Mouse (Mus musculus): Measurements from ENCODE around the gene Gdi2. TPM values are rescaled to one million over a fixed set of nuclear protein-coding genes. Genes with fewer than 3 reads are reported as not detected.
A peak's percentile ranks its signal among the peaks of the same experiment; 100 is the strongest.

Gdi2 gene
- polyA plus RNA-seq, 1 experiment = 234 TPM

- Histone ChIP-seq H3K27me3 (ENCODE audit: control insufficient read depth, insufficient read depth, low read length) (no peaks in the 10 kb centered on the region), H3K27ac (ENCODE audit: insufficient read depth, low read length) (no peak overlapping the region), H3K4me1 (ENCODE audit: control insufficient read depth, insufficient read depth, low read length) (no peaks in the 10 kb centered on the region), H3K4me3 (replicated peaks; ENCODE audit: insufficient read depth, low read depth, low read length) (no peak overlapping the region)
- TF ChIP-seq CTCF (IDR thresholded peaks at IDR 0.05; ENCODE audit: borderline replicate concordance, insufficient read depth, low read depth, low read length) = no peak
- TF ChIP-seq POLR2A (IDR thresholded peaks at IDR 0.05; ENCODE audit: borderline replicate concordance, insufficient read depth, low read length) = no peak
- DNase-seq = no peak
- 94% methylated on average over 1 of the region's 1 CpGs for WGBS
Measured at GRCm38 (mm10) chr13:3563130-3563529, 25.3 kb downstream of the Gdi2 start.

GRCm38 (mm10) chr13:3563953-3564352, 26.1 kb downstream of the Gdi2 start:
- no peaks in the 10 kb centered on the region for H3K4me1 ChIP-seq (ENCODE audit: control insufficient read depth, insufficient read depth, low read length)
- H3K27me3 ChIP-seq (ENCODE audit: control insufficient read depth, insufficient read depth, low read length) = no peaks in the 10 kb centered on the region
- DNase-seq = no peak
- no peak overlapping the region for H3K4me3 ChIP-seq (replicated peaks; ENCODE audit: insufficient read depth, low read depth, low read length)
- TF ChIP-seq POLR2A (IDR thresholded peaks at IDR 0.05; ENCODE audit: borderline replicate concordance, insufficient read depth, low read length) = no peak
- no peak for TF ChIP-seq CTCF (IDR thresholded peaks at IDR 0.05; ENCODE audit: borderline replicate concordance, insufficient read depth, low read depth, low read length)
- WGBS = 77% methylated on average over 2 of the region's 2 CpGs
- H3K27ac ChIP-seq (ENCODE audit: insufficient read depth, low read length) = no peak overlapping the region

- WGBS = 79% methylated on average over 3 of the region's 3 CpGs
- Histone ChIP-seq H3K27me3 (ENCODE audit: control insufficient read depth, insufficient read depth, low read length) (no peaks in the 10 kb centered on the region), H3K4me1 (ENCODE audit: control insufficient read depth, insufficient read depth, low read length) (no peaks in the 10 kb centered on the region), H3K4me3 (replicated peaks; ENCODE audit: insufficient read depth, low read depth, low read length) (no peak overlapping the region), H3K27ac (ENCODE audit: insufficient read depth, low read length) (no peak overlapping the region)
- no peak for TF ChIP-seq POLR2A (IDR thresholded peaks at IDR 0.05; ENCODE audit: borderline replicate concordance, insufficient read depth, low read length)
- no peak; the same call in 1 of the 2 replicates for TF ChIP-seq CTCF (IDR thresholded peaks at IDR 0.05; ENCODE audit: borderline replicate concordance, insufficient read depth, low read depth, low read length)
- DNase-seq = no peak
Measured at GRCm38 (mm10) chr13:3590789-3591188, 52.9 kb downstream of the Gdi2 start.

GRCm38 (mm10) chr13:3594311-3594710, 56.4 kb downstream of the Gdi2 start:
- no peaks in the 10 kb centered on the region for H3K4me1 ChIP-seq (ENCODE audit: control insufficient read depth, insufficient read depth, low read length)
- no peaks in the 10 kb centered on the region for H3K27me3 ChIP-seq (ENCODE audit: control insufficient read depth, insufficient read depth, low read length)
- 43% methylated on average over 1 of the region's 1 CpGs for WGBS
- no peak for DNase-seq
- TF ChIP-seq CTCF (IDR thresholded peaks at IDR 0.05; ENCODE audit: borderline replicate concordance, insufficient read depth, low read depth, low read length) (no peak), POLR2A (IDR thresholded peaks at IDR 0.05; ENCODE audit: borderline replicate concordance, insufficient read depth, low read length) (no peak)
- no peak overlapping the region for H3K27ac ChIP-seq (ENCODE audit: insufficient read depth, low read length)
- H3K4me3 ChIP-seq (replicated peaks; ENCODE audit: insufficient read depth, low read depth, low read length) = no peak overlapping the region

GRCm38 (mm10) chr13:3596232-3596631, 58.4 kb downstream of the Gdi2 start:
- no peak overlapping the region for H3K4me3 ChIP-seq (replicated peaks; ENCODE audit: insufficient read depth, low read depth, low read length)
- 97% methylated on average over 6 of the region's 6 CpGs for WGBS
- no peaks in the 10 kb centered on the region for H3K4me1 ChIP-seq (ENCODE audit: control insufficient read depth, insufficient read depth, low read length)
- H3K27ac ChIP-seq (ENCODE audit: insufficient read depth, low read length) = no peak overlapping the region
- TF ChIP-seq POLR2A (IDR thresholded peaks at IDR 0.05; ENCODE audit: borderline replicate concordance, insufficient read depth, low read length) = no peak
- TF ChIP-seq CTCF (IDR thresholded peaks at IDR 0.05; ENCODE audit: borderline replicate concordance, insufficient read depth, low read depth, low read length) = no peak
- DNase-seq = no peak
- H3K27me3 ChIP-seq (ENCODE audit: control insufficient read depth, insufficient read depth, low read length) = no peaks in the 10 kb centered on the region

- 23% methylated on average over 8 of the region's 8 CpGs for WGBS
- no peak for DNase-seq
- Histone ChIP-seq H3K27ac (ENCODE audit: insufficient read depth, low read length) (no peak overlapping the region), H3K27me3 (ENCODE audit: control insufficient read depth, insufficient read depth, low read length) (no peaks in the 10 kb centered on the region), H3K4me1 (ENCODE audit: control insufficient read depth, insufficient read depth, low read length) (no peaks in the 10 kb centered on the region), H3K4me3 (replicated peaks; ENCODE audit: insufficient read depth, low read depth, low read length) (peak overlapping the region; percentile 69)
- TF ChIP-seq POLR2A (IDR thresholded peaks at IDR 0.05; ENCODE audit: borderline replicate concordance, insufficient read depth, low read length) (no peak), CTCF (IDR thresholded peaks at IDR 0.05; ENCODE audit: borderline replicate concordance, insufficient read depth, low read depth, low read length) (no peak)
Measured at GRCm38 (mm10) chr13:3609780-3610117, 71.9 kb downstream of the Gdi2 start.

- no peaks in the 10 kb centered on the region for H3K27me3 ChIP-seq (ENCODE audit: control insufficient read depth, insufficient read depth, low read length)
- WGBS = under 1% methylated on average over 50 of the region's 50 CpGs
- no peak for DNase-seq
- H3K4me3 ChIP-seq (replicated peaks; ENCODE audit: insufficient read depth, low read depth, low read length) = peak overlapping the region; percentile 69
- H3K4me1 ChIP-seq (ENCODE audit: control insufficient read depth, insufficient read depth, low read length) = no peaks in the 10 kb centered on the region
- H3K27ac ChIP-seq (ENCODE audit: insufficient read depth, low read length) = peak overlapping the region; percentile 20; the same call in 1 of the 2 replicates
- TF ChIP-seq CTCF (IDR thresholded peaks at IDR 0.05; ENCODE audit: borderline replicate concordance, insufficient read depth, low read depth, low read length) (no peak), POLR2A (IDR thresholded peaks at IDR 0.05; ENCODE audit: borderline replicate concordance, insufficient read depth, low read length) (no peak)
Measured at GRCm38 (mm10) chr13:3610118-3610794, 72.4 kb downstream of the Gdi2 start.

GRCm38 (mm10) chr13:3610795-3611438, 73.1 kb downstream of the Gdi2 start, which contains the start of gene Fam208b:
Fam208b (minus strand) TSS chr13:3611108.
- TF ChIP-seq POLR2A (IDR thresholded peaks at IDR 0.05; ENCODE audit: borderline replicate concordance, insufficient read depth, low read length) = peak; percentile 73; the same call in 1 of the 2 replicates
- TF ChIP-seq CTCF (IDR thresholded peaks at IDR 0.05; ENCODE audit: borderline replicate concordance, insufficient read depth, low read depth, low read length) = no peak
- Histone ChIP-seq H3K27me3 (ENCODE audit: control insufficient read depth, insufficient read depth, low read length) (no peaks in the 10 kb centered on the region), H3K27ac (ENCODE audit: insufficient read depth, low read length) (peak within 1 kb of the TSS; percentile 20; the same call in 1 of the 2 replicates), H3K4me1 (ENCODE audit: control insufficient read depth, insufficient read depth, low read length) (no peaks in the 10 kb centered on the region), H3K4me3 (replicated peaks; ENCODE audit: insufficient read depth, low read depth, low read length) (peak within 1 kb of the TSS; percentile 69)
- peak; percentile 95 to 98 for DNase-seq
- under 1% methylated on average over 58 of the region's 58 CpGs for WGBS

Other genes with a start within 250 kb of the Gdi2 start
- gene Fam208b, start 73.0 kb downstream of the Gdi2 start, polyA plus RNA-seq (2012; rRNA removed) = 12.4 and 14.9 TPM in 2 replicates
- gene Asb13, start 96.0 kb downstream of the Gdi2 start, polyA plus RNA-seq (2012; rRNA removed) = 52.8 and 53.1 TPM in 2 replicates

All from cerebellum, adult 2 months (tissue).